Mouse (Mus musculus): ENCODE measurements around the gene Cirbp.

GRCm38 (mm10) chr10:80116563-80116926 is 49.2 kb upstream of the Cirbp start:
- TF ChIP-seq CTCF (IDR thresholded peaks at IDR 0.05; ENCODE audit: control insufficient read depth, insufficient read depth, insufficient read length) (no peak), USF1 (IDR thresholded peaks at IDR 0.05; ENCODE audit: low read depth) (no peak), MAX (IDR thresholded peaks at IDR 0.05) (no peak), FOSL1 (IDR thresholded peaks at IDR 0.05; ENCODE audit: insufficient read depth, low read length, poor library complexity, severe bottlenecking) (no peak)
